Mouse (Mus musculus) right cerebral cortex, postnatal 4 days (tissue): ENCODE data around the gene Fam193a.
A peak's percentile ranks its signal among the peaks of the same experiment; 100 is the strongest.

Experiments used
- DNase-seq: peaks from one replicate; pipeline ENCODE4 v3.0.0-alpha.2; 2022

Fam193a gene

DNA sequence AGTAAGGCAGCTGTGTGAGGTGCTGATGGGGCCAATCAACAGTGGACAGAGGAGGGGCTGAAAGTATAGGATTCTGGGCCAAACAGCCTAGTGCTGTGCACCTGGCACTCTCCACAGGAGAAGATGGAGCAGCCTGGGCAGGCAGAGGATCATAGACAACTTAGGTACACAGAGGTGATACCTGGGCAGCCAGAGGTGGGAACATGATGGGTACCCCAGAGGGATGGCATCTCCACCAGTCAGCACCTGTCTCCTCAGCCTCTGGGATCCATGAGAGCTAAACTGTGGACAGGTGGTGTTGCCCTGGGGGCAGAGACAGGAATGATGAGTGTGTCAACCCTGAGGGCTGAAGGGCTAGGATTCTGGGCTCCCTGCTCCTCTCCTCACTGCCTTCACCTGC lies 154.8 kb downstream of the Fam193a start:
- no peak for DNase-seq

DNA sequence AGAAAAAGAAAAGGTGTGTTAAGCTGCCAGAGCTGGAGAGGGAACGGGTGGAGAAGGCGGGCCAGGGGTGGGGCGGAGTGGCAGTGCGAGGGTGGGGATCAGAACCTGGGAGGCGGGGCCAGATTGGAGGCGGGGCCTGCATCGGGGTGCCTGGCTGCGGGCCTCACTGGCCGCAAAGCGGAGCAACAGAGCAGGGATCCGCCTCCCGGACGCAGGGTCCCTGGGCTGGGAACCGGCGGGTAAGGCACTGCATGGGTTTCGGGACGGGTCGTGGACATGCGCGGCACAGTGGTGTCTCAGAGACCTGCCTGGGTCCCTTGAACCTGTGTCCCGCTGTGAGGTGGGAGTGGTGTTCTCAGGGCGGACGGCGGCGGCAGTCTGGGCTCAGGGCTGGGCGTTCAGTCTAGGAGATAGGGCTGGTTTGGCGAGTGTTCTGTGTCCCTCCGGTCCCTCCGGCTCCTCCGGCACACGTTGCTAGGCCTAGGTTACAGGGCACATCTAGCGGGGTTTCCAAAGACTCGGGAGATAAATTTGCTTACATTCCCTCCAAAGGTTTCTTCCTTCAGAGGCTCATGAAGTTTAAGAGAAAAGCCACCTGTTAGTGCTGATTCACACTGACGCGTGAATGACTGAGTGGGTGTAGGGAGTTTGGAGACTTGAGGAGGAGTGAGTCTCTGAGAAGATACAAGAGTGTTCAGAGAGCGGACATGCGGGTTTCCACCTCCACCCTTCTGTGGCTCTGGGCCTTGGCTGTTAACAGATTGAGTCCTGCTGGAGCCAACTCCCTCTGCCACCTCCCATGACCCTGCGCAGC lies 156.1 kb downstream of the Fam193a start, which contains the start of gene Sh3bp2:
Gene Sh3bp2 (plus strand): TSS at position 176 of the 814 bp plus-strand sequence.
- DNase-seq = peak; percentile 72

DNA sequence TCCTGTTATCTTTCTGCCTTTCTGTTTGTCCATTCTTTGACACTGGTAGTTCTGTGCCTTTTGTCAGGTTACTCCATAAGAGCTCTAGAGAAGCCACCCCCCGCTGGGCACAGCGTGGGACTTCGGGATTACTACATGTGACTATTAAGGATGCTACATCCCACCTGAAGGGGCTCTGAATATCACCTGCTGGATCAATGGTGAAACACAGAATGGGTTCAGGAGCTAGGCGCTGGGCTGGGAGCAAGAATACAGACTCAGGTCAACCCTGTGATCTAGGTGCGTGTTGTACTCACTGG lies 156.7 kb downstream of the Fam193a start:
- DNase-seq = no peak

DNA sequence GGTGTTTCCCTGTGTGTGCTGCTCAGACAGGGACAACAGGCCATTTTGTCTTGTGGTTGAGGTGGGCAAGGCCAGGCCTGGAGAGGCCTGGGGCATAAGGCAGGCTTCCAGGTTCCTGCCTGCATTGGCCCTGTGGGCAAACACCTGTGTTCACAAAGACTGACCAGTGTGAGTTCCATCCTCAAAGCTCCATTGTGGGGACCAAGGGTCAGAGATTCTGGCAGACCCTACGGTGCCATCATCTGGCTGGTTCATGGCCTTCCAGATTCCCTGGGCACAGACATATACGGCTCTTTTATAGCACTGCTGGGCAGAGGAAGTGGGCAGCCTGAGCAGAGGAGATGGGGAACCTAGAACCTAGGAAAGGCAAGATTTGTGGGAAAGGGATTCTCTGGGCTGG lies 157.6 kb downstream of the Fam193a start:
- DNase-seq = no peak

DNA sequence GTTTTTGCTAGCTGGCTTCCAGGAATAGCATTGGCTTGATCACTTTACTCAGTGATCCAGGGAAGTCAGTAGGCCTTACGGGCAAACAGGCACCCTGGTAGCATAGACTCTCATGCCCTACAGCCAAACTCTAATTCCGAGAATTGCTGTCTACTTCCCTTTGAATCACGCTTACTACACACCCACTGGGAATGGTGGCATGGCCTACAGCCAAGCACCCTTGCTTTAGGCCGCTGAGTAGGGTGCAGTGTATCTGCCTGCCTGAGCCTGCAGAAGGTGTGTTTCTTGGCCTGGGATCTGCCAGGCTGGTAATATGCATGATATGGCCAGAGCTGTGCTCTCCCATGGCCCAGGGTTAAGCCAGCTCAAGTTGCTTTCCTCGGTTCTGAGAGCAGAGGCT lies 159.0 kb downstream of the Fam193a start:
- DNase-seq = no peak

DNA sequence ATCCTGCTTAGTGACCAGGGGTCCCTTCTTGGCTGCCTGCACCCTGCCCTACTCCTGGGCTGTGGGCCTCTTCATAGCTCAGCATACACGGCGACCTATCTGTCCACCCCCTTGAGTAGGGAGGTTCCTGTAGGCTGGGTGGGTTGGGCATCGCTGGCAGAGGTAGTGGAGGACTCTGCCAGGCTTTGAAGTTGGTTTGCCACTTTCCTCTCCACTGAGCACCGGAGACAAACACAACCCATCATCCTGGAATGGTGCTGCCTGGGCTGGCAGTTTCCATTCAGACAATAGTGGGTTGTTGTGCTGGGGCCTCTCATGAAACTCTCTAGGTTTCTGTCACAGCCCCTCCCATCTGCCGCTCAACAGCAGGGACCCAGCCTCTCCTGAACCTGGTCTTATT lies 160.4 kb downstream of the Fam193a start:
- no peak for DNase-seq

DNA sequence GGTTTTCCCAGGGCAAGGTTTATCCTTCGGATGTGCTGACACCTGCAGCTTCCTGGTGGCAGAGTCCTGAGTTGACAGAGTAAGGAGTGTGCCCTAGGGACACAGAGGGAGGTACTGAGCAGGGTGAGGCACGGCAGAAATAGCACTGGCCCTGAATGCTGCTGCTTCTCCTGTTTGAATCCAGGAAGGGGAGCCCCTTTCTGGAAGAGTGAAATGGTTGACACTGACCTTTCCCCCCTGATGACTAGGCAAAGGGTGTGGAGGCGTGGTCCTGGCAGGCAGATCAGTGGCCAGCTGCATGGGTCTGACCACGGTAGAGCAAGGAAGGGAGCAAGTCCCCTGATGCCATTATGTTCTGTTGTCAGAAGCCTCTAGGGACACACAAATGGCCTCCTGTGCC lies 161.0 kb downstream of the Fam193a start:
- no peak for DNase-seq

DNA sequence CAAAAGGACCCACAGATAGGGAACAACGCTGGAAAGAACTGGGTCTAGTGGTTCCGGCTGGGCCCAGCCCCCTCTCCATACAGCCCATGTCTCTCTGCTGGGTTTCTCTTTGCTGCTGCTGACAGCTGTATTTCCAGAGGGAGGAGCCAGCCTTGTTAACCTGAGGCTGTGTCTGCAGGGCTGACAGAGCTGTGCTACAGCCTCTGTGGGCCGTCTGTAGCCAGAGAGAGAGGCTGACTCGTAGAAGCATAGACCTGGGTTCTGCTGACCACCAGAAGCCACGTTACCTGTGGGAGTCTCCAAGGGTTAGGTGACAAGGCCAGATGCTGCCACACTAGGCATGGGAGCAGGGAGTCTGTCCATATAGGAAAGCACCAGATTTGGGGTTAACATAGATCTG lies 163.3 kb downstream of the Fam193a start:
- no peak for DNase-seq

DNA sequence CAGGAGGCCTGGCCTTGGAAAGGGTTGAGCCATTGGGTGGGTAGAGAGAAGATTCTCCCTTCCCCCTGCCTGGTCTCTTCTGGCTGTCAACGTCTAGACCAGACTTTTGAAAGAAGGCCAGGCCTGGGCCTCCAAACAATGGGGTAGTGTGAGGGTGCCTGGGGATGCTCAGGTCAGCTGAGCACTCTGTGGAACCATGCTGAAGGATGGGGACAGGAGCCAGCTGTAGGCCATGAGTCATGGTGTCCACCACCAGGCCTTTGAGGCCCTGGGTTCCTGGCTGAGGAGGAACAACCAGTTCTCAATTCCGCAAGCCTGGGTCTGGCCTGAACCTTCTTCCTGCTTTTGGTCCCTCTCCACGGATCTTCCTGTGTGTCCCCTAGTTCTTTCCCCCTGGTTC lies 164.1 kb downstream of the Fam193a start:
- DNase-seq = no peak

DNA sequence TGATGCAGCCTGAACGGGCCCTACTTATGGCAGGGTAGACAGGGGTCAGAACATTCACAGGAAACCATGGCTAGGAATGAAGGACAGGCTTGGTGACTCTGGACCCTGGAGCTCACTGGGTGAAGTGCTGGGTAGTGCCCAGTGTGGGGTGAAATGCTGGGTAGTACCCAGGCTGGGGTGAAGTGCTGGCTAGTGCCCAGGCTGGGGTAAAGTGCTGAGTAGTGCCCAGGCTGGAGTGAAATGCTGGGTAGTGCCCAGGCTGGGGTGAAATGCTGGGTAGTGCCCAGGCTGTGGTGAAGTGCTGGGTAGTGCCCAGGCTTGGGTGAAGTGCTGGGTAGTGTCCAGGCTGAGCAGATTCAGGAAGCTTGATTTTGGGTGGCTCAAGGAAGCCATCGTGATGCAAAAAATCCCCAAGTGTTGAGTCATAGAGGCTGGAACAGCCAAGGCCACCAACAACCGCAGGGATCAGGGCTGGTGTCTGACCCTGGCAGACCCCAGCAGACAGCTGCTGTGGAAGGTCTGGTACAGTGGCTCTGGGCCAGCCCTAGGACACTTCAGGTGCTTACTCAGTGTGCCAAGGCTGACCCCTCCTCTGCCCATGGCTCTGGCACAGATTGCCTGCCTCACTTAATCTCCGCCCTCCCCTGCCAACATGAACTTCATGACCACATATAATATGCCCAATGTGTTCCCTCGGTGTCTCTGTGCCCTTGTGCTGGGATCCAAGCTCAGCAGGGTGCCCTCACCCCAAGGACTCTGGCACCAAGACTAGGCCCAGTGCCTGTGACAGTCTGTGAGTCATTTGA lies 165.2 kb downstream of the Fam193a start:
- DNase-seq = no peak

DNA sequence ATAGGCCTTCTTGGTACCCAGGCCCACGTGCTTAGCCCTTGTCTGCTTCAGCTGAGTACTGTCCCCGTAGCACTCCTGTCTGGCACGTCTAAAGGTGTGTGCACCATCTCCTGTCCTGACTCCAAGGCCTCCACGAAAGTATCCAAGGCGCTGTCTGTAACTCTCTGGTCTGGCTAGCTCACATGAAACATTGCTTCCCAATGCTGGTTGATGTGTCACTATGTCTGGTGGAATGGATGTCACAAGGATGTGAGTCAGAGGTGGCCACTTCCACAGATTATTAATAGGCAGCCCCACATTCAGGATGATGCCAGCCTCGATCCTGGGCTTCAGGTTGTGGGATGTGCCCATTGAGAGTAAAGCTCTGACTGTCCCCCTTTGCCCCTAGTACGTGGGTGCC lies 166.1 kb downstream of the Fam193a start:
- DNase-seq = no peak
